In the genomic region with DNA sequence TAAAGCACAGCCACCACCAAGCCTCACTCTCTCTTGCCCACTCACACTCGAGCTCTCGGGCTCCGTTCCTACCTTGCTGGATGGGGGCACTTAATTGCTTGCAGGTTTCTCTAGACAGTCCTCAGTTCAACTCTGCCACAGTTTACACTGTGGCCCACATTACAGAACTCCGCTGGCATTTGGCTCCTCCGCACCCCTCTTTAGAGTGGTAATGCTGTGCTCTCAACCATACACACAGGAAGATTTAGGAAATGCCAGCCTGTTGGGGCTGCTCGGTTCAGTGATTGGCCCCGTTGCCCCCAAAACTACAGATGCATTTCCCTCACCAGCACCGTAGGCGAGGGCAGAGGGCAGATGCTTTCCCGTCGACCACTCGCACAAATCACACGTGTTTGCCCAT, we compare ENCODE assay signal across 26 mouse cellular contexts.
"Had no signal": no experiment of that assay in that cellular context is flagged by ENCODE, and none has a peak within 500 bp of the region (broad histone marks: within the 10 kb centered on the region; RNA-seq: fewer than 3 reads in every experiment).

No protein-coding gene starts in this region.

- H3K9ac ChIP-seq: embryonic facial prominence, embryonic 12.5 days; embryonic facial prominence, embryonic 13.5 days; embryonic facial prominence, embryonic 15.5 days; forebrain, embryonic 12.5 days; forebrain, embryonic 13.5 days; forebrain, embryonic 15.5 days; forebrain, postnatal 0 days had no signal

- H3K4me3 ChIP-seq: embryonic facial prominence, embryonic 10.5 days; embryonic facial prominence, embryonic 12.5 days; embryonic facial prominence, embryonic 13.5 days; embryonic facial prominence, embryonic 15.5 days; erythroblast, embryonic 14.5 days; forebrain, embryonic 10.5 days; forebrain, embryonic 12.5 days; forebrain, embryonic 13.5 days; forebrain, embryonic 15.5 days; gastrocnemius, adult 2 months had no signal

- H3K27me3 ChIP-seq: embryonic facial prominence, embryonic 12.5 days; embryonic facial prominence, embryonic 13.5 days; embryonic facial prominence, embryonic 15.5 days; forebrain, embryonic 13.5 days; forebrain, embryonic 15.5 days had no signal

- ATAC-seq: forebrain, embryonic 13.5 days; forebrain, embryonic 14.5 days; forebrain, embryonic 15.5 days; forebrain, embryonic 16.5 days; forebrain, postnatal 0 days had no signal

- H3K27ac ChIP-seq: embryonic facial prominence, embryonic 10.5 days; embryonic facial prominence, embryonic 12.5 days; embryonic facial prominence, embryonic 15.5 days; forebrain, embryonic 10.5 days; forebrain, embryonic 12.5 days; forebrain, embryonic 13.5 days; forebrain, embryonic 15.5 days; gastrocnemius, adult 2 months had no signal

- H3K9me3 ChIP-seq: embryonic facial prominence, embryonic 10.5 days; embryonic facial prominence, embryonic 12.5 days; embryonic facial prominence, embryonic 13.5 days; embryonic facial prominence, embryonic 15.5 days; forebrain, embryonic 10.5 days; forebrain, embryonic 12.5 days; forebrain, embryonic 13.5 days; forebrain, embryonic 15.5 days had no signal

- DNase-seq: cerebellum, adult 8-10 months; cerebellum, adult 9-10 months; cerebellum, adult 9-11 months; cerebellum, postnatal 10 days; cerebellum, postnatal 14 days; cerebellum, postnatal 25 days; cerebellum, postnatal 36 days; embryo, embryonic 11 days; forebrain, postnatal 0 days; gastrocnemius, adult 2 months; gastrocnemius, postnatal 10 days; gastrocnemius, postnatal 14 days; gastrocnemius, postnatal 25 days; gastrocnemius, postnatal 36 days; heart, adult 18-20 months had no signal

- H3K4me1 ChIP-seq: embryonic facial prominence, embryonic 15.5 days; forebrain, embryonic 12.5 days; forebrain, embryonic 13.5 days; forebrain, embryonic 15.5 days had no signal

- H3K36me3 ChIP-seq: embryonic facial prominence, embryonic 10.5 days; embryonic facial prominence, embryonic 12.5 days; embryonic facial prominence, embryonic 13.5 days; embryonic facial prominence, embryonic 15.5 days; forebrain, embryonic 10.5 days; forebrain, embryonic 12.5 days; forebrain, embryonic 15.5 days had no signal

- H3K4me2 ChIP-seq: embryonic facial prominence, embryonic 12.5 days; embryonic facial prominence, embryonic 13.5 days; embryonic facial prominence, embryonic 15.5 days; forebrain, embryonic 12.5 days; forebrain, embryonic 13.5 days; forebrain, embryonic 15.5 days had no signal
